Mouse (Mus musculus) thymus, adult 2 months (tissue): Measurements from ENCODE around the gene Vipr1. TPM values are rescaled to one million over a fixed set of nuclear protein-coding genes. Genes with fewer than 3 reads are reported as not detected.
A peak's percentile ranks its signal among the peaks of the same experiment; 100 is the strongest.

Experiments
- DNase-seq: peaks from one replicate; pipeline ENCODE4 v3.0.0; 2021
- H3K27ac ChIP-seq: fragments of 200-500 bp; 2 replicates; pipeline ENCODE4 v1.5.1; 2012; ENCODE audit warnings: low read length, control low read depth; ENCODE audit not compliant: control insufficient read depth, insufficient read depth
- H3K27me3 ChIP-seq: fragments of 200-500 bp; 2 replicates; pipeline ENCODE4 v1.6.1; 2012; ENCODE audit warnings: mild to moderate bottlenecking, low read length, moderate library complexity, mixed read lengths; ENCODE audit not compliant: control insufficient read depth, insufficient read depth
- H3K36me3 ChIP-seq: fragments of 200-500 bp; 2 replicates; pipeline ENCODE4 v1.6.1; 2012; ENCODE audit warnings: mild to moderate bottlenecking, low read length, moderate library complexity; ENCODE audit not compliant: control insufficient read depth, insufficient read depth
- H3K4me1 ChIP-seq: fragments of 200-500 bp; replicated peaks from 2 replicates; pipeline ENCODE4 v1.6.1; 2012; ENCODE audit warnings: low read length; ENCODE audit not compliant: control insufficient read depth, insufficient read depth
- H3K4me3 ChIP-seq: fragments of 200-500 bp; 2 replicates; pipeline ENCODE4 v1.5.1; 2012; ENCODE audit warnings: mild to moderate bottlenecking, low read length, control low read depth, moderate library complexity; ENCODE audit not compliant: control insufficient read depth, insufficient read depth
- CTCF ChIP-seq: fragments of 200-500 bp; IDR thresholded peaks from 2 replicates; pipeline ENCODE4 v1.5.1; 2012; ENCODE audit warnings: mild to moderate bottlenecking, control low read depth, low read length, moderate library complexity, borderline replicate concordance; ENCODE audit not compliant: control insufficient read depth, poor library complexity, insufficient read depth; ENCODE audit errors: extremely low read depth
- POLR2A ChIP-seq: fragments of 200-500 bp; IDR thresholded peaks from 2 replicates; pipeline ENCODE4 v1.6.1; 2012; ENCODE audit warnings: mild to moderate bottlenecking, low read length, control low read depth, moderate library complexity; ENCODE audit not compliant: control insufficient read depth, poor library complexity, insufficient read depth; ENCODE audit errors: extremely low read depth
- WGBS: fragments of 180-500 bp; shearing (Covaris S2); methylation state at CpG from one replicate; pipeline ENCODE4 v1.1.7; 2018; 5-methylcytosine and 5-hydroxymethylcytosine counted together
- polyA plus RNA-seq: library from polyadenylated mRNA; depleted of rRNA; stranded (reverse); fragments of >200 nt; gene quantifications from 2 replicates; pipeline ENCODE4 v1.2.3, GENCODE M21; 2012

The Vipr1 gene
- polyA plus RNA-seq, 1 experiment: 7.0 TPM

- Histone ChIP-seq H3K4me3 (no peak overlapping the region), H3K4me1 (no peaks in the 10 kb centered on the region), H3K27me3 (no peaks in the 10 kb centered on the region), H3K36me3 (no peaks in the 10 kb centered on the region), H3K27ac (no peak overlapping the region)
- DNase-seq: no peak
- TF ChIP-seq POLR2A: no peak
These were observed 28.2 kb upstream of the Vipr1 start for GRCm38 (mm10) chr9:121614241-121614757.

- no peak for TF ChIP-seq POLR2A
- TF ChIP-seq CTCF: peak; percentile 71; the same call in 1 of the 2 replicates
- Histone ChIP-seq H3K27me3 (no peaks in the 10 kb centered on the region), H3K36me3 (no peaks in the 10 kb centered on the region), H3K27ac (no peak overlapping the region), H3K4me3 (no peak overlapping the region), H3K4me1 (no peaks in the 10 kb centered on the region)
- 74% methylated on average over 3 of the region's 3 CpGs for WGBS
- peak; percentile 42 for DNase-seq
These were observed 26.0 kb upstream of the Vipr1 start for GRCm38 (mm10) chr9:121616471-121616870.

GRCm38 (mm10) chr9:121619441-121619840 is 23.1 kb upstream of the Vipr1 start:
- Histone ChIP-seq H3K27me3 (no peaks in the 10 kb centered on the region), H3K4me3 (no peak overlapping the region), H3K36me3 (no peaks in the 10 kb centered on the region), H3K4me1 (no peaks in the 10 kb centered on the region), H3K27ac (no peak overlapping the region)
- TF ChIP-seq POLR2A (no peak), CTCF (no peak)
- 25% methylated on average over 7 of the region's 7 CpGs for WGBS
- no peak for DNase-seq

- Histone ChIP-seq H3K27me3 (no peaks in the 10 kb centered on the region), H3K4me3 (no peak overlapping the region), H3K36me3 (no peaks in the 10 kb centered on the region), H3K4me1 (no peaks in the 10 kb centered on the region), H3K27ac (no peak overlapping the region)
- over 99% methylated on average over 4 of the region's 4 CpGs for WGBS
- TF ChIP-seq POLR2A (no peak), CTCF (no peak)
- no peak for DNase-seq
These were observed 19.3 kb upstream of the Vipr1 start for GRCm38 (mm10) chr9:121623235-121623634.

DNA sequence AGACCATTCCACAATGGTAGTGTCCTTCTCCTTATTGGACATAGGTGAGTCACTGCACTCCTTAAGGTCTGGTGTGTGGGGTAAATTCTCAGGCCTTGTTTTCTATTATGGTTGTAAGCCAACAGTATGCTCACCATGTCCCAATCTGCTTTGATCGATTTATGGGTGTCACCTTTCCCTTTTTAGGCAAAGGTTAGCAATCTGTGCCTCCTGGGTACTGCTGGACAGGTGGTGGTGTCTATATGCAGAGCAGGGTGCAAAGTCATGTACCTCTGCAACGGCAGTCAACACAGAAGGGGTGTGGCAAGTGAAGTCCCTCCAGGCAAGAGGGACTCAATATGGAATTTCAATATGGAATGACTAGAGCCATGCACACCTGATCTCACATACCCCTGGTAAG is 17.6 kb upstream of the Vipr1 start:
- WGBS: 90% methylated on average over 2 of the region's 2 CpGs
- DNase-seq: no peak
- no peak for TF ChIP-seq CTCF
- TF ChIP-seq POLR2A: no peak

GRCm38 (mm10) chr9:121630627-121631026 is 11.9 kb upstream of the Vipr1 start:
- no peak for DNase-seq
- no peaks in the 10 kb centered on the region for H3K27me3 ChIP-seq
- TF ChIP-seq CTCF: no peak
- no peak overlapping the region for H3K4me3 ChIP-seq
- H3K36me3 ChIP-seq: no peaks in the 10 kb centered on the region
- no peaks in the 10 kb centered on the region; the same call in 1 of the 2 replicates for H3K4me1 ChIP-seq
- no peak overlapping the region for H3K27ac ChIP-seq
- 95% methylated on average over 1 of the region's 1 CpGs for WGBS

More for the DNA sequence above, 17.6 kb upstream of the Vipr1 start:
- Histone ChIP-seq H3K27ac (no peak overlapping the region), H3K4me1 (no peaks in the 10 kb centered on the region), H3K36me3 (no peaks in the 10 kb centered on the region), H3K27me3 (no peaks in the 10 kb centered on the region), H3K4me3 (no peak overlapping the region)

GRCm38 (mm10) chr9:121631946-121632345 is 10.6 kb upstream of the Vipr1 start:
- H3K4me1 ChIP-seq: no peaks in the 10 kb centered on the region; the same call in 1 of the 2 replicates
- H3K27me3 ChIP-seq: no peaks in the 10 kb centered on the region
- WGBS: 23% methylated on average over 4 of the region's 4 CpGs
- H3K36me3 ChIP-seq: no peaks in the 10 kb centered on the region
- no peak for TF ChIP-seq CTCF
- TF ChIP-seq POLR2A: no peak
- no peak overlapping the region for H3K4me3 ChIP-seq
- DNase-seq: no peak
- H3K27ac ChIP-seq: no peak overlapping the region

DNA sequence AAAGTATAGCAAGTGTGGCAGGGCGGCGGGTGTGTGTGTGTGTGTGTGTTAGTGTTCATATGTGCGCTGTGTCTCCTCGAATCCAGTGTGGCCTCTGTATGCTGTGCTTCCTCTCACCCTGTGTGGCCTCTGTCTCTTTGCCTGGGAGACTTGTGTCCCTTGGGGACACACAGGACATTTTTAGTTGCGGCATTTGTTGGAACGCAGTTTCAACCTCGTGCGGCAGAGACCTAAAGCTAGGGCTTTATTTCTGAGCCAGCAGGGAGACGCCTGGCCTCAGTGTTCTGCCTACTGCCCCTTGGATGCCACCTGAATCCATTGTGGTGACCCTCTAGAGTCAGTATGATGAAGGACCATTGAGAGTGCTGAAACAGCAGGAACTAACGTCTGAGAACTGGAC is 9.6 kb upstream of the Vipr1 start:
- Histone ChIP-seq H3K36me3 (no peaks in the 10 kb centered on the region), H3K4me1 (no peaks in the 10 kb centered on the region; the same call in 1 of the 2 replicates), H3K4me3 (no peak overlapping the region), H3K27me3 (no peaks in the 10 kb centered on the region), H3K27ac (no peak overlapping the region)
- 93% methylated on average over 10 of the region's 10 CpGs for WGBS
- TF ChIP-seq POLR2A: no peak
- no peak for TF ChIP-seq CTCF
- DNase-seq: no peak
